Mouse (Mus musculus) lung, postnatal 0 days (tissue): Measurements from ENCODE around the gene Dppa3.

ENCODE experiments used
- CTCF ChIP-seq: IDR thresholded peaks from 2 replicates; pipeline ENCODE4 v1.5.1; 2016; ENCODE audit warnings: antibody characterized with exemption, mild to moderate bottlenecking
- EP300 ChIP-seq: IDR thresholded peaks from 2 replicates; pipeline ENCODE4 v1.6.1; 2016; ENCODE audit warnings: antibody characterized with exemption, mild to moderate bottlenecking, control low read depth

- TF ChIP-seq CTCF (no peak), EP300 (no peak)
Measured at GRCm38 (mm10) chr6:122626110-122626509, at the start of gene Dppa3.
